Mouse (Mus musculus): ENCODE measurements around the gene Upk1b.

The Upk1b gene

DNA sequence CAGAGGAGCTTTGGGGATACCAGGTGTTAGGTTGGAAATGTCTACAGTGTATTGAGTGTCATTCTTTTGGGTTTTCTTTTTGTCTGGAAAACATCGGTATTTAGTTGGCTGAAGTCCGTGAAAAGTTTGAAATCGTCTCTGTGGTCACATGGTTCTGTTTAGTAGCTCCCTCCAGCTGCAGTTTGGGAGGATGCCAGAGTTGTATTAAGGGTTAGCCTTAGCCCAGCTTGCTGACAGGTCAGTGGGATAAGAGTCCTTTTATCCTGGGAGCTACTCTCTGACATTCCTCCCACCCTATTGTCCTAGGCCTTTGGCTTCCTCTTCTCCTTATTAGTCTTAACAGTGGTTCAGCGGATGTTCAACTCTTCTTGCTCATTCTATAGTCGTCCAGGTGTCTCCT is 38.2 kb downstream of the Upk1b start:
- DNase-seq (ENCODE audit: low read depth): no peak

DNA sequence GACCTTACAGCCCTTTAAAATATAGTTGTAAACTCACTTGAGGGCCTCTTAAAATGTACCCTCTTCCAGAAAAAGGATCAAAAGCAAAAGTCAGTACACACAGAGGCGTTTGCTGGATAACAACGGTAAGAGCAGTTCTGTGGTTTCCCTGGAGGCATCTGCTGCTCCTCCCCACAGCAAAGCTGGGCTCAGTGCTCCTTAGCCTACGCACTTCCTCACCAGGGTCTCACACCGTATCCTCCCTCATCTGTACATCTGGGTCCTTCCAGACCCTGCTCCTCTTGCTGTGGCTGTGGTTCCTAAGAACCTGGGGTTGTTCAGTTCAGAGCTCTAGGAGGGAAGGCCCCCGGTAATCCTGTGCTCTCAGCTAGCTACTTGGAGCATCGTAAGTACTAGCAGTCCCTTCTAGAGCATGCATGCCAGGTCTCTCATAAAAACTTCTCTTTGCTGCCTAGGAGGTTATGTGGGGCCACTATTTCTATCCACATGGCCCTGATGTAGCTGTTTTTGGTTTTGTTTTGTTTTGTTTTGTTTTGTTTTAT is 39.2 kb downstream of the Upk1b start:
- DNase-seq (ENCODE audit: low read depth): no peak

DNA sequence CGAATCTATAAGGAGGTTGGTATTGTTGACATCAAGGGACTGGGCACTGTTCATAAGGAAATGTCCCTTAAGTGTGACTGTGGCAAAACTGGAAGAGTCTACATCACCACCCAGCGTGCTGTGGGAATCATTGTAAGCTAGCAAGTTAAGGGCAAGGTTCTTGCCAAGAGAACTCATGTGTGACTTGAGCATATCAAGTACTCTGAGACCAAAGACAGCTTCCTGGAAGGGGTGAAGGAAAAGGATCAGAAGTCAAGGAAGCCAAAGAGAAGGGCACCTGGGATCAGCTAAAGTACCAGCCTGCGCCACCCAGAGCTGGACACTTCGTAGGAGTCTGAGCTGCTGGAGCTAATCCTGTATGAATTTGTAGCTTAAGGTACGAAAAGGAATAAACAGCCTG is 39.9 kb downstream of the Upk1b start:
- DNase-seq (ENCODE audit: low read depth): no peak

DNA sequence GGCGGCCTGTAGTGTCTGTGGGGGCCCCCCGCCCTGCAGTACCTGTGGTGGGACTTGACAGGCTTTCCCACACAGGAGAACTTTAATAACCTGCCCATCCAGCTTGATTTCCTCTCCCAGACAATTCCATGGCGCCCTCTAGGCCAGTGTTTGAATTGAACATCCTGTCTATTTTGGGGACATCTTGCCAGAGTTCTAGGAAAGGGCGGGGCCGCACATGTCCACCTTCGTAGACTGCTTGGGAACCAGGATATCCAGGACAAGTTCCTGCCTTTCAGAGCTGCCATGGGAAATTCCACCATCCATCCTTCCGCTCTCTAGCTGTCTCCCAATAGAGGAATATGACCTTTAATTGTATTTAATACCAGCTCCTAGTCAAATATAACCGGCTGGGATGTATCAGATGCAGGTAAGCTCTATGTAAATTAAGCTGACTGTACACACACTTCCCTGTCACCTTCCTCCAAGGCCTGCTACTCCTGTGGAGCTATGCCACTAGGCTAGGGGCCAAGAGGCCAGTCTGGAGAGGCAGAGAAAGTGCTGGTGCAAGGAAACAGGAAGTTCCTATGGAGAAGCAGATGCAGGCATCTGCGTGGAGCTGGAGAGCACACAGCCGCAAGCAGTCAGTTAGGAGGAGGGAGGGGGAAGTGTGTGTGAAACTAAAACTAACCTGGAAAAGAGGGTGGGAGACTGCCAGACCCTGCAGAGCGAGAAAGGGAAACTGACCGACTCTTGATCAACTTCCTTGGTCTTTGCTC is 41.8 kb downstream of the Upk1b start:
- no peak for DNase-seq (ENCODE audit: low read depth)

DNA sequence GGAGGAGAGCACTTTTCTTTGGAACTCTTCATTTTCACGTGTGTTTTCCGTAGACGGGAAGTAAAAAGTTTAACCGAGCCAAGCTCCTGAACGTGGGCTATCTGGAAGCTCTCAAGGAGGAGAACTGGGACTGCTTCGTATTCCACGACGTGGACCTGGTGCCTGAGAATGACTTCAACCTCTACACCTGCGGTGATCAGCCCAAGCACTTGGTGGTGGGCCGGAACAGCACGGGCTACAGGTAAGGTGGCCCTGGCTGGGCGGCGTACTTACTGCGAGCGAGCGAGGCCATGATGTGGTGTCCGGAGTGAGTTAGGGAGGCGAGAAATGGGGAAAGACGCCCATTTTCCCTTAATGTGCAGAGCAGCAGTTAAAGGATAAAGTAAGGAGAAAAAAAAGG is 42.5 kb downstream of the Upk1b start:
- DNase-seq (ENCODE audit: low read depth): no peak

DNA sequence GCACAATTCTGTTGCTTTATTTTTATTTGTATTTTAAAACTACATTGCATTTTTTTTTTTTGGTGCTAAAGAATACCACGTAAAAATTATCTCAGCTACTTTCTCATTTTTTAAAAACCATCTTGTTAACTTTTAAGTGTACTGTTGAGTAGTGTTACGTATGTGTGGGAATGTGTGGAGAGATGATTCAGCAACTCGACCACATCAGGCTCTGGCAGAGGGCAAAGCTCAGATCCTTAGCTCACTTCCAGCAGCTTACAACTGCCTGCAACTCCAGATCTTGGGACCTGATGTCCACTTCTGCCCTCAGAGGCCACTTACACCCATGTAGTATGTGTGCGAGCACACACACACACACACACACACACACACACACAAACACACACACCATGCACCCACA is 43.6 kb downstream of the Upk1b start:
- DNase-seq (ENCODE audit: low read depth): no peak

DNA sequence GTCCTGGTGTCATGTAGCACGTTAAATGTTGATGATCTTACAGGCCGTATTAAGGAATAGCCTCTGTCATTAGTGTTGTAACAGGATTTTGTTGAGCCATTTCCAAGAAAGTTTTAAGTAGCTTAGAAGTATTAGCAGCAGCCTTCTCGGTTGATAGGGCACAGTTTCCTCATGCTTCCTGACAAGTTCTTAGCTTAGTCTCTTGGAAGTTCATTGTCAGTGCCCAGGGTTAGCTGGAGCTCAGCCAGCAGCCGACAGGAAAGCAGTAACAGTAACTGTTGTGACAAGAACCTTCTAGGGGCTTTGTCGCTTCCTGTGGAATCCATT is 44.0 kb downstream of the Upk1b start:
- DNase-seq (ENCODE audit: low read depth): no peak

DNA sequence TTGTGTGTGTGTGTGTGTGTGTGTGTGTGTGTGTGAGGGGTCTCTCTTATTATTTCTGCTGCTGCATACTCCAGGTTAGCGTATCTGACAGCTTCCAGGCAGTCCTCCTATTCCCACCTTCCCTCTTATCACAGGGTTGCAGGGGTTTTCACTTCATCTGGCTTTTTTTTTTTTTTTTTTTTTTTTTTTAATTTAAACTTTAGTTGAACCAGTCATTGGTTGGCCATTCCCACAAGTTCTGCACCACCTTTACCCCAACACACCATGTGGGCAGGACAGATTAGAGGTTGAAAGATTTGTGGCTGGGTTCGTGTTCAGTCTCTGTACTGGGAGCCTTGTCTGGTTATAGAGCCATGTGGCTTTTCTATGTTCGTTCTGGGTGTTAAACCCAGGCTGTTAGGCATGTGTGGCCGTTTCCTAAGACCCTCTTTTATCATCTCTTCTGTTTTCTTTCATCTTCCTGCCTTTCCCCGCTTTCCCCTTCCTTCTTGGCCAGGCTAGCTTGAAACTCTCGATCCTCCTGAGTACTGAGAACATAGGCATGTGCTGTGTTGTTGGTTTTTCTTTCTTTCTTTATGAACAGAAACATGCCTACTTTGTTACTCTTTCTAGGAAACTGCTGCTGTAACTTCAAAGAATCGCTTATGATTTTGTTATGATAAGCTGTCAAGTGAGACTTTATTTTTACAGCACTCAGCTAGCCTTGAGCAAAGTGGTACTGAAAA is 44.5 kb downstream of the Upk1b start:
- DNase-seq (ENCODE audit: low read depth): no peak

DNA sequence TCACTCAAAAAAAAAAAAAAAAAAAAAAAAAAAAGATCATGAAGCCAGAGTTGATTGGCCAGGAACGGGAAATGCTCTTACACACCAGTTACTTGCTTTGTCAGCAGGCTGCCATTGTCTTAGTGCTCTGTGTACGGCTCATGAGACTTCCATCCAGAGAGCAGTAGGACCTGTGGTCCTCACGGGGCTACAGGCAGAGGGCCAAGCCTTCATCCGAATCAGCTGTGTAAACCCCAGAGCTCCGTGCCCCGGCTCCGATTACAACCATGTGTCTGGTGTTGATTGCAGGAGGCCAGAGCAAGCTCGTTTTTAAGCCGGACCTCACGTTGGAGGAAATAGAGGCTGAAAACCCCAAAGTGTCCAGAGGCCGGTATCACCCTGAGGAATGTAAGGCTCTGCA is 46.5 kb downstream of the Upk1b start:
- no peak for DNase-seq (ENCODE audit: low read depth)

DNA sequence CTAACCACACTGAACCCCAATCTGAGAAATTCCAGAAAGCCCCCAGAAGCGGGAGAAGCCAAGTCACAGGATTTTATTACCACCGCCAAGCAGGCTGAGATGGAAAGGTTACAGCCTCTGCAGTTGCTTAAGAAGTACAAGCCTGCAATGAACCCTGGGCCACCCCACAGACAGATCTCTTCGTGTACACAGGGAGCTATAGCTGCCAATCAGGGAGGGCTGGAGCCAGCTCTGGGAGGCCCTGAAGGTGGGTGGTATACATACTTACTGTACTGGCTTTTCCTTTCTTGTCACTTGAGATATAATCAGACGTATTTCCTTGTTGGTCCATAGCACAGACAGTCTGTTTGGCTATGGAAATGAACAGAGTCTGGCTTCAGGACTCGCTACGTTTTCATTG is 49.3 kb downstream of the Upk1b start:
- no peak for DNase-seq (ENCODE audit: low read depth)

DNA sequence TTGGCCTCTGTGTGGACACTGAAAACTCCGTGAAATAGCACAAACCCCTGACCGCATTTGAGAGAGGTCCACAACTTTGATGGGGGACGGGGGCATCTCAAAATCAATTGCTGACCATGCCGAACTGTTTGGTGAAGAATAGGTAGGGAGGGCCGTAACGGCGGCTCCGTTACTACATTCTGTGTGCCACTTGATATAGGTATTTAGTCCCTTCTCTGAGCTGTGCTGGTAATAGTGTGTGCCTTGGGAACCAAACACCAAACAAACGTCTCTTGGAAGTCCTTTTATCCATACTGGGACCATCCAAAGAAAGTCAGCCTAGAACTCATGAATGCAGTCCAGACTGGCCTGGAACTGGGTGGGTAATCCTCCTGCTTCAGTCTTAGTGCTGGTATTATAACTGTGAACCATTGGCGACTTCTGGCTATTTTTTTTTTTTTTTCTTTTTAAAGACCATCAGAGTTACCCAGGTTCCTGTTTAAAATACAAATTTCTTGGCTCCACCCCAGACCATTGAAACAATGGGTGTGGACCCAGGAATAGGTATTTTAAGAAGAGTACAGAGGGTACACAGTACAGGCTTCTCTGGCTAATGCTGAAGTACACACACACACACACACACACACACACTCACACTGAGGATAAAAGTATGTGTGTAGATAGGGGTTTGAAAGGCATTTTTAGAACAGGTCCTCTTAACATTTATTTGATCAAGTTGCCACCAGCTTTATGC is 56.0 kb downstream of the Upk1b start:
- no peak for DNase-seq (ENCODE audit: low read depth)

DNA sequence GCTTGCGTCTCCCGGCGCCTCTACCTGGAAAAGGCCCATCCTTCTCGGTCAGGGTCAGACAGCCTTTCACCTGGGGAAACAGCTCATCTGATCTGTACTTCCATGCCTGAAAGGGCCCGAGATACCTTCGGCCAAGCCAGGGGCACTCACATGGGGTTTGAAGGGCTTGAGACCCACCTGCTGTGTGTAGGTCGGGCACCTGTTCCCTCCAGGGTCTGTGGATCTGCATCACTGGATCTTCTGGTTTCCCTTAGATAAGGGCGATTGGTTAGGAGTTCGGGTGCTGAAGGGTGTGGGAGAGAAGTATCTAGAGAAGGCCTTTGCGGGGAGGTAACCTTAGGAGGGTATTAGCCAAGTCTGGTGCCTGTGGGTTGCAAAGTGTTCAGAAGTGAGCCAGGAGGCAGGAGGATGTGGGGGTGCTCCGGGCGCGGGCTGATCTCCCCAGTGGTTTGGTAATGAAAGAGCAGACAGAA is 57.4 kb downstream of the Upk1b start:
- no peak for DNase-seq (ENCODE audit: low read depth)

DNA sequence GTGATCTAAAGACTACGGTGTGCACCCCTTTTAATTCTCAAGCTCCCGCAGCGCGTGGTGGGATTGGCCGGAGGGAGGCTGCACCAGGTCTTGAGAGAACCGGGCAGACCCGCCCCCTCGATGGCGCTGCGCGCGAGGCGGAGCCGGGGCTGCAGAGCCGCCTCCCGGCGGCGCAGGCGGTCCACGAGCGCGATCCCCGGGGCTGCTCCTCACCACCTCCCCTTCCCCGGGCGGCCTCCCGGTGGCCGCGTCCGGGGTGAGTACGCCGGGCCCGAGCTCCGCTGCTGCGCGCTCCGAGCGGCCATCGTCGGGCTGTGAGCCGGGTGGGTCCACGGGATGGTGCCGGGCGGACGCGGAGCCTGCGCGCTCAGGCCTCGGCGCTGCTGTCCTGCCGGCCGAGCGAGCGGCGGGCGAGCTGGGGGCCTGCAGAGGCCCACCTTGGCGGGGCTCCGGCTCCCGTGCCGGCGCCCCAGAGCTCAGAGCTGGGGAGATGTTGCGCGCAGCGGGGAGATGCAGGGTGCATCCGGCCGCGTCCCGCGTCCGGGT is 57.9 kb downstream of the Upk1b start, which contains the start of gene B4galt4:
Gene B4galt4 (plus strand): TSS at position 152 of the 546 bp plus-strand sequence.
- DNase-seq (ENCODE audit: low read depth): no peak

DNA sequence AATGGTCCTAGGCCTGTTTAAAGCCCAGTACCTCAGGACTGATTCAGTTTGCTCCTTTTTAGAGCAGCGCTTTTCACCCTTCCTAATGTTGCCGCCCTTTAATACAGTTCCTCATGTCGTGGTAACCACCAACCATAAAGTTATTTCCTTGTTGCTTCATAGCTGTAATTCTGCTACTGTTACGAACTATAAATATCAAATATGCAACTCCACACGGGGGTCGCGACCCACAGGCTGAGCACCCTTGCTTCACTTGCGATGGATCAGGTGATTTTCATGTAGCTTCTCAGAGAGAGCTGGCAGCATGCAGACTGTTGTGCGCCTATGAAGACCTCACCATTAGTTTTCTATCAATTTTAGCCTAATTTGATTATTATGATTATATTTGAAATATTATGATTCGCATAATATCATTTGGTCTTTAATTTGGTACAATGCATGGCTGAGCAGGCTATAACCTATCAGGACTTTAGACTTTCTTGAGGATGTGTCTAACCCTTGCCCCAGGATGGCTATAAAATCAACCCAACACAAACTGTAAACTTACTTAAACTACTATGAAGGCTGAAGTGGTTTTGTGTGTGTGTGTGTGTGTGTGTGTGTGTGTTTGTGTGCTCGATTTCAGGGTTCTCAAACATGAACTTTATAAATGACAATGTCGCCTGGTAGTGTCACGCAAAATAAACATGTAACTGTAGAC is 58.8 kb downstream of the Upk1b start:
- DNase-seq (ENCODE audit: low read depth): no peak

DNA sequence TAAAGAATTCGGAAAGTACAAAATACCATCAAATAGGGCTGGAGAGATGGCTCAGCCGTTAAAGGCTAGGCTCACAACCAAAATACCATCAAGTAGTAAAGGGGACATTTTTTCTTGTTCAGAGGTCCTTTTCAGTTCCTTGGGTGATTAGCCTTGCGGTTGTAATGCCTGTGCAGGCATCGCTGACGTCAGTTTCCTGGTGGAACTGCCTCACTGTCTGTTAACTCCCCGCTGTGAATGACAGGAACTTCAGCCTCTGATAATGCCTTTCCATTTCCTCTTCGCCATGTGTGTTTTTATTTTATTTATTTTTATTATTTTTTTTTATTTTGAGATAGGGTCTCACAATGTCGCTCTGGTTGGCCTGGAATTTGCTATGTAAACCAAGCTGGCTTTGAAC is 69.2 kb downstream of the Upk1b start:
- DNase-seq (ENCODE audit: low read depth): no peak

DNA sequence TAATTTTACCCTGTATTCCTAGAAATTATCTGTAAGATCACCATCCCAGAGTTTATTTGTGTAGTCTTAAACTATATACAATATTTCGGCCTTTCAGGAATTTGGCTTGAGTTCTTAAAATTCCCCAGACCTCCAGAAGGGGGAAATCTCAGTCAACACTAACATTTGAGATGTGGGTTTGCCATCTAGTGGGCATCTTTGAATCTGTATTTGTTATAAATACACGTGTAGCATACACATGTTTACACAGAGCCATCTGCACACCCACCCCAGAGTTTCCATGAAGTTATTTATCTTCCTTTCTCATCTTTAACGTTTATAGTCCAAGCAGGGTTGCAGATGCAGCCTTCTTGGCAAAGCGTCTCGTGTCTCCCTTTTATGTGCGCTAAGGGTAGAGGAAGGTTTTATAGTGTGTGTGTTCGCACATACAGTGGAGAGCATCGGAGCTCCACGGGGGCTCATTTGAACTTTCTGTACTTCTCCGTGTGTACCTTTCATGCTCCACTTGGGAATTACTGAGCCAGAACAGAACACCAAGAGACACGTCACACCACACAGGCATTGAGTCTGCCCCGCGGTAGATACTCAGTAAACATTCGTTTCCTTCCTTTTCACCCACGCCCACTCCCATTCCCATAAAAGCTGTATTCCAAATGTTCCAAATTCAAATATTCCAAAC is 70.4 kb downstream of the Upk1b start:
- DNase-seq (ENCODE audit: low read depth): no peak

DNA sequence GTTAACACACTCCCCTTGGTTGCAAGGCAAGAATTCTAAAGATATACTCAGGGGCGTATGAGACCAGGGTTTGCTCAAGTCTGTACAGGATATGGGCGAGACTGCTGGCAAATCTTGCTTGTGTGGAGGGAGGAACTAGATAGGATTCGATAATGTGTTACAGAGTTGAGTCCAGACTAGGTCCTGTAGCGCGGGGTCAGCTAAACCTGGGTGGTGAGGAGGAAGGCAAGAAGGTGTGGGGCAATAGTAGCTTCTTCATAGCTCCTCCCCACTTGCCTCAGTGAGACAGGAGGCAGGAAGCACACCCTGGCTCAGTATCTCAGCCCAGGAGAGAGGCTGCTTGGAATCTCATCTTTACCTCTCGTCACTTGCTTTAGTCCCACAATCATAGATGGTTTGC is 71.0 kb downstream of the Upk1b start:
- no peak for DNase-seq (ENCODE audit: low read depth)

DNA sequence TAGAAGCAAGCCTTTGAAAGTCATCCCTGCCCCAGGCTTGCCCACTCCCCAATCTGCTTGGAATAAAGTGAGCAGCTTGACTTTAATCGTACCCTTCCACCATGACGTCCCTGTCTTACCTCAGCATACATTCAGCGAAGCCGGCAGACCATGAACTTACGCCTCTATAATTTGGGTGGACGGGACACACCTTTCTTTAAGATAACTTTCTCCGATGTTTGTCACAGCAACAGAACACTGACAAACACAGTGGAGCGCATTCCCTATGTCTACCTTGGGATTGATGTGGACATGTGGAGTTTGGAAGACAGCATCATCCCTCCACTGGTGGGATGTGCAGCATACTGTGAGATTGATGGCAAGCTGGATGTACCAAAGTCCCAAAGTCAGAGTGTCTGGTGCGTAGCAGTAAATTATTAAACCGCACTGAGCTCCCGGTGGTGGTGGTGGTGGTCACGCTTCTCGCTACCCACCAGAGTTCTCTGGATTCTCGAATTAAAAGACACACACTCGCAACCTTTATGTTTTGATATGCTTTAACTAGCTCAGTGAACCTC is 71.5 kb downstream of the Upk1b start:
- DNase-seq (ENCODE audit: low read depth): no peak

DNA sequence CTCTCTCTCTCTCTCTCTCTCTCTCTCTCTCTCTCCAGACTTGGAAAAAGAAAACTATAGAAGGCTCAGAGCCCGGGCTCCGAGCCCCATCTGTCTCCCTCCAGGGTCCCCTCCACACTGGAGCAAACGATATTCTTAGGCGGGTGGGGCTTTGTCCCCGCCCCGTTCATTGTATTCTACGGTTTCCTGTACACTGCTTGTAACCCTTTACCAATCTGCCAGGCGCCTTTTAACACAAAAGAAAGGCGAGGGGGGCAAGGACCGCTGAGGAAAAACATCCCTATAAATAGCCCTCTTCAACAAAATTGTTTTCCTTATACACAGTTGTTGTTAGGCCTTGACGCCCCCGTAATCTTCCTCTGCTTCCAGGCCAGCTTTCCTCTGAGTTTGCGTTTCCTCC is 75.2 kb downstream of the Upk1b start:
- no peak for DNase-seq (ENCODE audit: low read depth)

DNA sequence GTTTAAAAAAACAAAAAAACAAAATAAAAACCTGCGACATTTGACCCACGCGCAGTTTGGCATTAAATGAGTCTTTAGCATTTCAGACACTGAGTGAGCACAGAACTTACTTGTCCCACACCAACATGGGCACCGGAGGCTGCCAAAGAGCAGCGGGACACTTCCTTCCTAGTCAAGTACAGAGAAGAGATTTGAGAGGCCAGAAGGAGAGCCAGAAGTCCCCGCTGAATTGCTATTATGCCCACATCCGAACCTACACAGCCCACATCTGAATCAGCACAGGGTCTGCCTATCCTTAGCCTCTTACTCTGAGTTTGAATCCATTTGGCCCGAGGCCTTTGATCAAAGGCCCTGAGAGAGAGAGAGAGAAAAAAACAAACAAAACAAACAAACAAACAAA is 75.9 kb downstream of the Upk1b start:
- DNase-seq (ENCODE audit: low read depth): no peak

Measured in c-Kit-positive CD71-negative TER-119-negative erythroid progenitor cells, embryonic 14.5 days (primary cell).